Mouse (Mus musculus) CH12.LX (cell line): ENCODE results near the gene Ear14.
A peak's percentile ranks its signal among the peaks of the same experiment; 100 is the strongest.
"Not testable (repeated sequence)": the region's sequence is repeated elsewhere in the genome, so short reads cannot be mapped to it uniquely, and the experiment has no call there.

Experiments used
- CHD2 ChIP-seq: IDR thresholded peaks from 2 replicates; pipeline ENCODE4 v1.6.1; 2011; ENCODE audit warnings: low read length, improper control_type of control experiment
- CTCF ChIP-seq, 2 experiments: IDR thresholded peaks in 1 of 2; conservative IDR thresholded peaks in 1 of 2; 2 replicates each; pipeline ENCODE4 v1.5.1; 2011 to 2012; ENCODE audit warnings: low read depth in 2 of 2, low read length in 2 of 2, improper control_type of control experiment in 1 of 2, inconsistent platforms in 1 of 2, mild to moderate bottlenecking in 1 of 2, moderate library complexity in 1 of 2
- E2F4 ChIP-seq: IDR thresholded peaks from 2 replicates; pipeline ENCODE4 v1.6.1; 2011; ENCODE audit warnings: low read depth, low read length, improper control_type of control experiment; ENCODE audit not compliant: insufficient replicate concordance
- IRF4 ChIP-seq: IDR thresholded peaks from 2 replicates; pipeline ENCODE4 v1.6.1; 2014; ENCODE audit warnings: low read depth, mild to moderate bottlenecking, inconsistent platforms, low read length, improper control_type of control experiment
- JUND ChIP-seq: conservative IDR thresholded peaks from 2 replicates; pipeline ENCODE4 v1.6.1; 2011; ENCODE audit warnings: low read depth, low read length, improper control_type of control experiment
- MAFK ChIP-seq: IDR thresholded peaks from 2 replicates; pipeline ENCODE4 v1.6.1; 2011; ENCODE audit warnings: low read length, improper control_type of control experiment; ENCODE audit not compliant: insufficient replicate concordance
- MAX ChIP-seq: IDR thresholded peaks from 2 replicates; pipeline ENCODE4 v1.6.1; 2011; ENCODE audit warnings: low read length, improper control_type of control experiment
- POLR2A ChIP-seq: IDR thresholded peaks from 2 replicates; pipeline ENCODE4 v1.6.1; 2011; ENCODE audit warnings: low read depth, mild to moderate bottlenecking, improper control_type of control experiment, low read length
- POLR2AphosphoS2 ChIP-seq: IDR thresholded peaks from 2 replicates; pipeline ENCODE4 v1.6.1; 2011; ENCODE audit warnings: low read depth, low read length, improper control_type of control experiment
- RCOR1 ChIP-seq: conservative IDR thresholded peaks from 2 replicates; pipeline ENCODE4 v1.6.1; 2012; ENCODE audit warnings: low read depth, mild to moderate bottlenecking, inconsistent platforms, low read length, improper control_type of control experiment
- TBP ChIP-seq: conservative IDR thresholded peaks from 2 replicates; pipeline ENCODE4 v1.6.1; 2011; ENCODE audit warnings: low read depth, low read length, improper control_type of control experiment
- USF1 ChIP-seq: IDR thresholded peaks from 2 replicates; pipeline ENCODE4 v1.6.1; 2014; ENCODE audit warnings: low read depth, mild to moderate bottlenecking, inconsistent platforms, low read length, improper control_type of control experiment
- ZC3H11A ChIP-seq: IDR thresholded peaks from 2 replicates; pipeline ENCODE4 v1.6.1; 2012; ENCODE audit warnings: low read depth, mild to moderate bottlenecking, inconsistent platforms, low read length, improper control_type of control experiment
- ZKSCAN1 ChIP-seq: IDR thresholded peaks from 2 replicates; pipeline ENCODE4 v1.6.1; 2012; ENCODE audit warnings: low read depth, inconsistent platforms, low read length, improper control_type of control experiment, borderline replicate concordance

DNA sequence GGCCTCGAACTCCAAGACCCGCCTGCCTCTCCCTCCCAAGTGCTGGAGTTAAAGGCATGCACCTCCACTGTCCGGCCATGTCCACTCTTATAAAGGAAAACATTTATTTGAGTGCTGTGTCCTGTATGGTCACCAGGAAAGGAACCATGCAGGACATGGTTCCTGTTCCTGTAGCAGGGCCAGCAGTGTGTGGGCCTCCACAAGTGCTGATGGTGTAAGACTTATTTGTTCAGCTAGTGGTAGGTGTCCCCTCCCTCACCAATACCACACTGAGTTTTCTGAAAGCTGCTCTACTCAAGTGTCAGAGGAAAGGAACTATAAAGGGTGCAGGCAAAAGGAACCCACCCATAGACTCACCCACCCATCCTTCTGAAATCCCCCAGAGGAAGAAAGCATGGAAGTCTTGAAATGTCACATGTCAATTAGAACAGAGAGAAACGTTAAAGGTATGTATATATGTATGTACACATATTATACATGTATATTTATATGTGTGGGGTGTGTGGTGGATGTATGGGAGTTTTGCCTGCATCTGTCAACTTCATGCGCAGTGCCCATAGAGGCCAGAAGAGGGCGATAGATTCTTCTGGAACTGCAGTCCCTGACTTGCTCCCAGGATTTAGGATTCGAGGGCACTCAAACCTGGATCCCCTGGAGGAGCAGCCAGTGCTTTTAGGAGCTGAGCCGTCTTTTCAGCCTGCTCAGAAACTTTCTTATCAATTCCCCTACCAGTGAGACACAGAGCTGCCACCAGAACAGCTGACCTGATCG lies 30.9 kb upstream of the Ear14 start:
- TF ChIP-seq CTCF (conservative IDR thresholded peaks at IDR 0.05 in 1 of 2, IDR thresholded peaks at IDR 0.05 in 1 of 2; ENCODE audit: low read depth in 2 of 2, low read length in 2 of 2) (peak; percentile 57 to 65), IRF4 (peak; percentile 42; the same call in 1 of the 2 replicates)
- not testable (repeated sequence) for TF ChIP-seq TBP, POLR2A, RCOR1, ZC3H11A, JUND, CHD2, USF1, ZKSCAN1, MAFK, E2F4, MAX, POLR2AphosphoS2
